Comparison of ENCODE assay signal across 8 mouse cellular contexts in the genomic region with DNA sequence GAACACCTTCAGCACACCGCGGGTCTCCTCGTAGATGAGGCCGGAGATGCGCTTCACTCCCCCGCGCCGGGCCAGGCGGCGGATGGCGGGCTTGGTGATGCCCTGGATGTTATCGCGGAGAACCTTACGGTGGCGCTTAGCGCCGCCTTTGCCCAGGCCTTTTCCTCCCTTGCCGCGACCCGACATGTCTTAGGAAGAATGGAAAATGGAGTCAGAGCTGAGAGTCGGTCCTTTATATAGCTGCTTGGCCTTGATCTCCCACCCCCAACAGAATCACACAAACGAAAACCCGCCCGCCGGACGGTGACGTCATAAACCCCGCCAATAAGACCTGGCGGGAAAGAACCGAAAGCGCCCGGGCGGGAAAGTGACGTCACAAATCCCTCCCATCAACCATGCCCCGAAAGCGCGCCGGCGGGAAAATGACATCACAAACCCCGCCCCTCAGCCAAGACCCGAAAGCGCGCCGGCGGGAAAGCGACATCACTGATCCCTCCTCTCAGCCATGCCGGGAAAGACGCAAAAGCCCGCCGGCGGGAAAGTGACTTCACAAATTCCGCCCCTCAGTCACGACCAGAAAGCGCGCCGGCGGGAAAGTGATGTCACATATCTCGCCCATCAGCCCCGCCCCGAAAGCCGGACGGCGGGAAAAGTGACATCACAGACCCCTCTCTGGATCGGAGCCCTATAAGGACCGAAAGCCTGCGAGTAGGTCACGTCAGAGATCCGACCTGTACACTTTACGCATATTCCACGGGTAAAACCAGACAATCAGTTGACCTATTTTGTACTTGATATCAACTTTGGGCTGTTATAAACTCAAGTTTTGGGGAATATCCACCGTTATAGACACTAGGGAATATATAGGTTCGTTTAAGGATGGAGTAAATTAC. TPM values are rescaled to one million over a fixed set of nuclear protein-coding genes. Genes with fewer than 3 reads are reported as not detected.
DNase-seq lines count a peak whose midpoint lies in the region; ATAC-seq and TF ChIP-seq lines count a peak whose summit lies in the region.

TSS of gene Hist1h4a (minus strand) at position 259 of the 893 bp plus-strand sequence.

- peak within 1 kb of the TSS; percentile 85 for H3K9ac ChIP-seq in heart, embryonic 13.5 days
- H3K9ac ChIP-seq in kidney, postnatal 0 days (ENCODE audit: low read depth, low read length): peak within 1 kb of the TSS; percentile 62
- peak within 1 kb of the TSS; percentile 72 for H3K9ac ChIP-seq in liver, adult 2 months (ENCODE audit: low read depth, low read length)

- whole genome bisulfite sequencing in heart, embryonic 13.5 days: under 1% methylated on average over 68 of the region's 72 CpGs
- WGBS in kidney, postnatal 0 days: under 1% methylated on average over 62 of the region's 72 CpGs
- WGBS in liver, adult 2 months: under 1% methylated on average over 67 of the region's 72 CpGs

- TF ChIP-seq CTCF in kidney, postnatal 0 days (IDR thresholded peaks at IDR 0.05; ENCODE audit: low read depth): no peak
- no peak for TF ChIP-seq CTCF in liver, adult 2 months (IDR thresholded peaks at IDR 0.05; ENCODE audit: low read depth, low read length)

- TF ChIP-seq POLR2A in liver, adult 2 months (IDR thresholded peaks at IDR 0.05; ENCODE audit: extremely low read depth, insufficient read depth, low read length): peak; percentile 64; the same call in 1 of the 2 replicates

- peak within 1 kb of the TSS; percentile 79 for H3K4me2 ChIP-seq in heart, embryonic 13.5 days
- H3K4me2 ChIP-seq in kidney, postnatal 0 days (ENCODE audit: low read length): peak within 1 kb of the TSS; percentile 76

- H3K36me3 ChIP-seq in heart, embryonic 13.5 days: no peaks in the 10 kb centered on the region
- no peaks in the 10 kb centered on the region for H3K36me3 ChIP-seq in kidney, postnatal 0 days (ENCODE audit: insufficient read depth, low read length)
- H3K36me3 ChIP-seq in liver, adult 2 months (ENCODE audit: control insufficient read depth, insufficient read depth, low read length): no peaks in the 10 kb centered on the region

- H3K79me2 ChIP-seq in liver, adult 2 months (ENCODE audit: control insufficient read depth, insufficient read depth, low read length): no peaks in the 10 kb centered on the region

- H3K4me1 ChIP-seq in brown adipose tissue, adult 24 weeks (ENCODE audit: control insufficient read depth, insufficient read depth, insufficient read length, low read length): no peaks in the 10 kb centered on the region
- H3K4me1 ChIP-seq in heart, embryonic 13.5 days: peaks cover 37% of the 10 kb centered on the region
- H3K4me1 ChIP-seq in kidney, postnatal 0 days (replicated peaks; ENCODE audit: insufficient read depth, low read length): peaks cover 17% of the 10 kb centered on the region
- peaks cover 11% of the 10 kb centered on the region; the same call in 1 of the 2 replicates for H3K4me1 ChIP-seq in liver, adult 2 months (ENCODE audit: control insufficient read depth, insufficient read depth, low read length)

- no peaks in the 10 kb centered on the region for H3K27me3 ChIP-seq in heart, embryonic 13.5 days (replicated peaks)
- H3K27me3 ChIP-seq in kidney, postnatal 0 days (ENCODE audit: insufficient read depth, low read length): no peaks in the 10 kb centered on the region
- H3K27me3 ChIP-seq in liver, adult 2 months (ENCODE audit: control insufficient read depth, insufficient read depth, low read length): no peaks in the 10 kb centered on the region

- peak; percentile 99 for DNase-seq in CD4-positive, CD25-positive, alpha-beta regulatory T cell, adult 2 months (ENCODE audit: low read depth, low spot score)
- peak; percentile 98 for DNase-seq in kidney, postnatal 0 days (ENCODE audit: low spot score)
- peak; percentile 87 for DNase-seq in liver, adult 2 months (ENCODE audit: extremely low read depth, low read depth, low spot score)
- peak; percentile 96 to 97 for DNase-seq in spleen, postnatal 36 days (ENCODE audit: low spot score in 2 of 2)

- H3K4me3 ChIP-seq in brown adipose tissue, adult 24 weeks (ENCODE audit: insufficient read depth, low read depth, low read length): peak within 1 kb of the TSS; percentile 61
- peak within 1 kb of the TSS; percentile 54 for H3K4me3 ChIP-seq in heart, embryonic 13.5 days
- peak within 1 kb of the TSS; percentile 42 for H3K4me3 ChIP-seq in kidney, postnatal 0 days (replicated peaks; ENCODE audit: low read depth, low read length)
- peak within 1 kb of the TSS; percentile 67 for H3K4me3 ChIP-seq in liver, adult 2 months (ENCODE audit: insufficient read depth, low read depth, low read length)

- peak; percentile 47 for ATAC-seq in erythroid progenitor cell, adult 5-6 weeks (replicated peaks; ENCODE audit: low FRiP score, poor library complexity, severe bottlenecking)
- ATAC-seq in heart, embryonic 13.5 days (ENCODE audit: extremely low read depth, insufficient number of reproducible peaks, low FRiP score, low TSS enrichment): peak; percentile 61
- ATAC-seq in kidney, postnatal 0 days (replicated peaks; ENCODE audit: low FRiP score, low read depth): peak; percentile 73
- peak; percentile 61 for ATAC-seq in monocyte, adult 5-6 weeks (replicated peaks; ENCODE audit: insufficient number of reproducible peaks, low FRiP score, low TSS enrichment, poor library complexity, severe bottlenecking)

- no peaks in the 10 kb centered on the region for H3K9me3 ChIP-seq in heart, embryonic 13.5 days
- H3K9me3 ChIP-seq in kidney, postnatal 0 days (replicated peaks; ENCODE audit: low read length): no peaks in the 10 kb centered on the region

- peak within 1 kb of the TSS; percentile 20; the same call in 1 of the 2 replicates for H3K27ac ChIP-seq in brown adipose tissue, adult 24 weeks (replicated peaks; ENCODE audit: low read depth, low read length)
- peak within 1 kb of the TSS; percentile 96 for H3K27ac ChIP-seq in heart, embryonic 13.5 days (replicated peaks)
- peak within 1 kb of the TSS; percentile 89 for H3K27ac ChIP-seq in kidney, postnatal 0 days
- H3K27ac ChIP-seq in liver, adult 2 months (replicated peaks; ENCODE audit: insufficient read depth, low read depth, low read length): peak within 1 kb of the TSS; percentile 62; the same call in 1 of the 2 replicates

RNA-seq across cellular contexts. Expression of gene Hist1h4a, which starts in this region (rescaled TPM):
- not detected in 2 replicates for polyA plus RNA-seq in brown adipose tissue, adult 24 weeks (2012; ENCODE audit: insufficient read depth, insufficient read length, missing spikeins)
- 142 and 188 TPM in 2 replicates for total RNA-seq in erythroid progenitor cell, adult 5-6 weeks (2015; ENCODE audit: low replicate concordance)
- 706 and 1,369 TPM in 2 replicates for total RNA-seq in erythroid progenitor cell, adult 5-6 weeks (2017; ENCODE audit: low replicate concordance)
- polyA plus RNA-seq in heart, embryonic 13.5 days (2015; fragmentation: Nextera tagmentation; extraction: Ambion mirVana): not detected in 2 replicates
- not detected in 2 replicates for polyA plus RNA-seq in kidney, postnatal 0 days (2015; fragmentation: Nextera tagmentation; extraction: Ambion mirVana)
- total RNA-seq in liver, adult 2 months (2014; rRNA removed): 21.0 and 54.0 TPM in 2 replicates
- polyA plus RNA-seq in liver, adult 2 months (2012; rRNA removed): 0.76 TPM in 1 of 2 replicates, not detected in the other
- total RNA-seq in monocyte, adult 5-6 weeks (2017): 43.2 to 186 TPM (median 59.3 TPM) in 3 replicates

Comparison
In these comparisons a context has a peak if more than half of its experiments do, and no peak if none do; other contexts are left out.
1. Peak in every context shown above with its lines: DNase-seq, ATAC-seq, H3K4me3 ChIP-seq and H3K27ac ChIP-seq.
2. Peak in ATAC-seq, H3K4me3 ChIP-seq, H3K27ac ChIP-seq, H3K9ac ChIP-seq and H3K4me2 ChIP-seq in heart, embryonic 13.5 days; RNA of the gene not detected or under 1 TPM.
3. Peak in DNase-seq, ATAC-seq, H3K4me3 ChIP-seq, H3K27ac ChIP-seq, H3K9ac ChIP-seq and H3K4me2 ChIP-seq in kidney, postnatal 0 days; RNA of the gene not detected or under 1 TPM.
4. H3K27ac ChIP-seq: peak in every context shown above with its lines; median percentile 96 in heart, embryonic 13.5 days; 89 in kidney, postnatal 0 days; 62 in liver, adult 2 months; 20 in brown adipose tissue, adult 24 weeks.